Mouse (Mus musculus): ENCODE data around the gene D11Wsu47e. TPM values are rescaled to one million over a fixed set of nuclear protein-coding genes. Genes with fewer than 3 reads are reported as not detected.
A peak's percentile ranks its signal among the peaks of the same experiment; 100 is the strongest.

D11Wsu47e gene
- total RNA-seq (2014; rRNA removed; ENCODE audit: low replicate concordance) (17.4 and 18.1 TPM in 2 replicates), polyA plus RNA-seq (2015; fragmentation: Nextera tagmentation; extraction: Ambion mirVana) (8.9 and 10.4 TPM in 2 replicates)

- WGBS = under 1% methylated on average over 72 of the region's 73 CpGs
- Histone ChIP-seq H3K9ac (replicated peaks; ENCODE audit: low read depth, low read length) (peak within 1 kb of the TSS; percentile 89), H3K27me3 (ENCODE audit: control insufficient read depth, insufficient read depth, low read length) (no peaks in the 10 kb centered on the region), H3K36me3 (replicated peaks; ENCODE audit: control insufficient read depth, insufficient read depth, low read length) (peaks cover 14% of the 10 kb centered on the region), H3K9me3 (replicated peaks; ENCODE audit: control insufficient read depth, low read length) (no peaks in the 10 kb centered on the region), H3K4me3 (ENCODE audit: low read depth, low read length) (peak within 1 kb of the TSS; percentile 89), H3K4me2 (ENCODE audit: low read depth, low read length) (peak within 1 kb of the TSS; percentile 91), H3K4me1 (ENCODE audit: control insufficient read depth, insufficient read depth) (peaks cover 31% of the 10 kb centered on the region), H3K27ac (ENCODE audit: low read depth) (peak within 1 kb of the TSS; percentile 96)
- TF ChIP-seq EP300 (IDR thresholded peaks at IDR 0.05; ENCODE audit: low read depth) (peak; percentile 96), CTCF (IDR thresholded peaks at IDR 0.05; ENCODE audit: low read depth) (no peak)
- ATAC-seq (ENCODE audit: insufficient read depth, low read depth) = peak; percentile 96
- DNase-seq (ENCODE audit: low spot score) = peak; percentile 94
These were observed at the start of gene D11Wsu47e, which contains the start of gene Fam104a for GRCm38 (mm10) chr11:113683957-113684706. TSS of gene D11Wsu47e (plus strand) at chr11:113684412. TSS of gene Fam104a (minus strand) at chr11:113684155.

GRCm38 (mm10) chr11:113634699-113635121, 49.5 kb upstream of the D11Wsu47e start:
- Histone ChIP-seq H3K4me1 (ENCODE audit: control insufficient read depth, insufficient read depth) (no peaks in the 10 kb centered on the region), H3K36me3 (replicated peaks; ENCODE audit: control insufficient read depth, insufficient read depth, low read length) (no peaks in the 10 kb centered on the region), H3K4me2 (ENCODE audit: low read depth, low read length) (no peak overlapping the region), H3K9ac (replicated peaks; ENCODE audit: low read depth, low read length) (no peak overlapping the region), H3K27me3 (ENCODE audit: control insufficient read depth, insufficient read depth, low read length) (no peaks in the 10 kb centered on the region), H3K4me3 (ENCODE audit: low read depth, low read length) (no peak overlapping the region), H3K27ac (ENCODE audit: low read depth) (no peak overlapping the region), H3K9me3 (replicated peaks; ENCODE audit: control insufficient read depth, low read length) (no peaks in the 10 kb centered on the region)
- DNase-seq (ENCODE audit: low spot score) (no peak), ATAC-seq (ENCODE audit: insufficient read depth, low read depth) (no peak)
- TF ChIP-seq EP300 (IDR thresholded peaks at IDR 0.05; ENCODE audit: low read depth) (no peak), CTCF (IDR thresholded peaks at IDR 0.05; ENCODE audit: low read depth) (no peak)
- WGBS = 71% methylated on average over 10 of the region's 10 CpGs

GRCm38 (mm10) chr11:113638680-113639079, 45.5 kb upstream of the D11Wsu47e start:
- 90% methylated on average over 12 of the region's 12 CpGs for WGBS
- H3K27ac ChIP-seq (ENCODE audit: low read depth) = no peak overlapping the region
- H3K4me2 ChIP-seq (ENCODE audit: low read depth, low read length) = no peak overlapping the region
- H3K9me3 ChIP-seq (replicated peaks; ENCODE audit: control insufficient read depth, low read length) = no peaks in the 10 kb centered on the region
- TF ChIP-seq EP300 (IDR thresholded peaks at IDR 0.05; ENCODE audit: low read depth) (no peak), CTCF (IDR thresholded peaks at IDR 0.05; ENCODE audit: low read depth) (no peak)
- DNase-seq (ENCODE audit: low spot score) = no peak
- H3K27me3 ChIP-seq (ENCODE audit: control insufficient read depth, insufficient read depth, low read length) = no peaks in the 10 kb centered on the region
- ATAC-seq (ENCODE audit: insufficient read depth, low read depth) = no peak
- no peaks in the 10 kb centered on the region for H3K36me3 ChIP-seq (replicated peaks; ENCODE audit: control insufficient read depth, insufficient read depth, low read length)
- H3K4me3 ChIP-seq (ENCODE audit: low read depth, low read length) = no peak overlapping the region
- no peaks in the 10 kb centered on the region for H3K4me1 ChIP-seq (ENCODE audit: control insufficient read depth, insufficient read depth)
- no peak overlapping the region for H3K9ac ChIP-seq (replicated peaks; ENCODE audit: low read depth, low read length)

- WGBS = 83% methylated on average over 3 of the region's 3 CpGs
- Histone ChIP-seq H3K9ac (replicated peaks; ENCODE audit: low read depth, low read length) (no peak overlapping the region), H3K27ac (ENCODE audit: low read depth) (no peak overlapping the region), H3K4me2 (ENCODE audit: low read depth, low read length) (no peak overlapping the region), H3K4me1 (ENCODE audit: control insufficient read depth, insufficient read depth) (peaks cover 7% of the 10 kb centered on the region; the same call in 1 of the 2 replicates), H3K9me3 (replicated peaks; ENCODE audit: control insufficient read depth, low read length) (no peaks in the 10 kb centered on the region), H3K27me3 (ENCODE audit: control insufficient read depth, insufficient read depth, low read length) (no peaks in the 10 kb centered on the region), H3K4me3 (ENCODE audit: low read depth, low read length) (no peak overlapping the region), H3K36me3 (replicated peaks; ENCODE audit: control insufficient read depth, insufficient read depth, low read length) (no peaks in the 10 kb centered on the region)
- TF ChIP-seq CTCF (IDR thresholded peaks at IDR 0.05; ENCODE audit: low read depth) = no peak
- no peak for TF ChIP-seq EP300 (IDR thresholded peaks at IDR 0.05; ENCODE audit: low read depth)
- ATAC-seq (ENCODE audit: insufficient read depth, low read depth) (no peak), DNase-seq (ENCODE audit: low spot score) (no peak)
These were observed 39.0 kb upstream of the D11Wsu47e start for GRCm38 (mm10) chr11:113645181-113645580.

GRCm38 (mm10) chr11:113648152-113648551, 36.1 kb upstream of the D11Wsu47e start:
- no peak overlapping the region for H3K9ac ChIP-seq (replicated peaks; ENCODE audit: low read depth, low read length)
- 6% methylated on average over 15 of the region's 15 CpGs for WGBS

More at GRCm38 (mm10) chr11:113648152-113648551, 36.1 kb upstream of the D11Wsu47e start:
- Histone ChIP-seq H3K4me3 (ENCODE audit: low read depth, low read length) (no peak overlapping the region), H3K27me3 (ENCODE audit: control insufficient read depth, insufficient read depth, low read length) (no peaks in the 10 kb centered on the region), H3K27ac (ENCODE audit: low read depth) (no peak overlapping the region), H3K4me1 (ENCODE audit: control insufficient read depth, insufficient read depth) (peaks cover 7% of the 10 kb centered on the region; the same call in 1 of the 2 replicates), H3K4me2 (ENCODE audit: low read depth, low read length) (peak overlapping the region; percentile 69; the same call in 1 of the 2 replicates), H3K9me3 (replicated peaks; ENCODE audit: control insufficient read depth, low read length) (no peaks in the 10 kb centered on the region), H3K36me3 (replicated peaks; ENCODE audit: control insufficient read depth, insufficient read depth, low read length) (peaks cover 14% of the 10 kb centered on the region)
- TF ChIP-seq CTCF (IDR thresholded peaks at IDR 0.05; ENCODE audit: low read depth) (peak; percentile 93), EP300 (IDR thresholded peaks at IDR 0.05; ENCODE audit: low read depth) (no peak)
- DNase-seq (ENCODE audit: low spot score) (peak; percentile 71), ATAC-seq (ENCODE audit: insufficient read depth, low read depth) (peak; percentile 42; the same call in 1 of the 2 replicates)
